Mouse (Mus musculus): ENCODE measurements around the gene Angpt4.
A peak's percentile ranks its signal among the peaks of the same experiment; 100 is the strongest.

Gene Angpt4

GRCm38 (mm10) chr2:151985426-151986172, 74.6 kb downstream of the Angpt4 start:
- no peak for DNase-seq

- DNase-seq, result no peak
Observed at GRCm38 (mm10) chr2:151986958-151987357, 75.9 kb downstream of the Angpt4 start.

GRCm38 (mm10) chr2:151988978-151989377, 78.0 kb downstream of the Angpt4 start:
- no peak for DNase-seq

GRCm38 (mm10) chr2:151990985-151991394, 80.0 kb downstream of the Angpt4 start:
- peak; percentile 41 for DNase-seq

- DNase-seq, result no peak
Observed at GRCm38 (mm10) chr2:151991446-151991845, 80.4 kb downstream of the Angpt4 start.

GRCm38 (mm10) chr2:151994350-151995122, 83.5 kb downstream of the Angpt4 start:
- peak; percentile 86 for DNase-seq
